In the genomic region with DNA sequence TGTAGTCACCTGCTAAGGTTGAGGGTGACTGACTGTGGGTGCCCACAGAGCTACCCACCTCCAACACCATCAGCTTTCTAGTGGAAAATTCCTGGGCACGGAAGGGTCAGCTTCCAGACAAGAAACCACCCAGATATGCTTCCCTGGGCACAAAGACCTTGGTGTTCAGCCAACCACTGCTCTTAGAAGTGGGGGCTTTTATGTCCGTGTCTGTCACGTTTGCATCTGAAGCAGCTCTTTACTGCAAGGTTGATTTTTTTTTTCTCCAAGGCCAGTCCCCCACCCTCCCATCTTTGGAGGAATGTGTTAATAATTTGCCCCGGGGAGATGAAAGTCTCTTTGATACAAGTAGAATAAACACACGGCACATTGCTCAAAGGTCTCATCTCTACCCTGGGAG, we compare ENCODE assay signal across 21 mouse cellular contexts.
DNase-seq lines count a peak whose midpoint lies in the region; ATAC-seq and TF ChIP-seq lines count a peak whose summit lies in the region.
"Had no signal": no experiment of that assay in that cellular context is flagged by ENCODE, and none has a peak within 500 bp of the region (broad histone marks: within the 10 kb centered on the region; RNA-seq: fewer than 3 reads in every experiment).

No protein-coding gene starts in this region.

- H3K9me3 ChIP-seq in lung, embryonic 15.5 days: no peaks in the 10 kb centered on the region
- H3K9me3 ChIP-seq in kidney, embryonic 15.5 days (replicated peaks): no peaks in the 10 kb centered on the region
- H3K9me3 ChIP-seq: embryonic facial prominence, embryonic 15.5 days; hindbrain, embryonic 15.5 days had no signal

- H3K4me1 ChIP-seq in lung, embryonic 15.5 days: peaks cover 56% of the 10 kb centered on the region
- H3K4me1 ChIP-seq in lung, adult 2 months (ENCODE audit: control insufficient read depth, insufficient read depth, low read length): peaks cover 6% of the 10 kb centered on the region; the same call in 1 of the 2 replicates
- H3K4me1 ChIP-seq in kidney, embryonic 15.5 days: peaks cover 51% of the 10 kb centered on the region
- H3K4me1 ChIP-seq: megakaryocyte, embryonic 14.5 days had no signal

- peak; percentile 54 for DNase-seq in adrenal gland, adult 2 months
- DNase-seq in adrenal gland, adult 8-10 months: no peak
- DNase-seq in lung, adult 2 months: no peak
- peak; percentile 60 for DNase-seq in yolk sac, embryonic 10.5 days (ENCODE audit: low spot score)
- no peak for DNase-seq in urinary bladder, adult 18-20 months (ENCODE audit: low spot score in 2 of 2)
- DNase-seq: cerebellum, postnatal 14 days; embryo, embryonic 11 days; heart, postnatal 14 days; right cerebral cortex, postnatal 14 days; thymus, postnatal 14 days had no signal

- peak; percentile 20; the same call in 1 of the 2 replicates for ATAC-seq in lung, embryonic 15.5 days (ENCODE audit: borderline replicate concordance, extremely low read depth, low FRiP score, low TSS enrichment)
- ATAC-seq in kidney, embryonic 15.5 days (replicated peaks; ENCODE audit: low FRiP score): peak; percentile 70
- ATAC-seq in activated CD4-positive, CD25-positive, alpha-beta regulatory T cell, adult 4 months: no peak
- ATAC-seq: lung, postnatal 0 days; midbrain, embryonic 16.5 days had no signal

- no peak for TF ChIP-seq POLR2A in lung, adult 2 months (IDR thresholded peaks at IDR 0.05; ENCODE audit: borderline replicate concordance, extremely low read depth, low read depth, low read length)

- TF ChIP-seq CTCF in lung, adult 2 months (IDR thresholded peaks at IDR 0.05; ENCODE audit: insufficient read depth, low read length): no peak

- H3K36me3 ChIP-seq in lung, embryonic 15.5 days: no peaks in the 10 kb centered on the region
- H3K36me3 ChIP-seq in kidney, embryonic 15.5 days: no peaks in the 10 kb centered on the region
- H3K36me3 ChIP-seq: embryonic facial prominence, embryonic 15.5 days; forebrain, embryonic 10.5 days; hindbrain, embryonic 15.5 days had no signal

- H3K4me3 ChIP-seq in lung, embryonic 15.5 days: no peak overlapping the region
- no peak overlapping the region for H3K4me3 ChIP-seq in lung, adult 2 months (replicated peaks; ENCODE audit: extremely low read depth, low read depth, low read length)
- H3K4me3 ChIP-seq in kidney, embryonic 15.5 days (replicated peaks): no peak overlapping the region
- H3K4me3 ChIP-seq: embryonic facial prominence, embryonic 15.5 days; forebrain, embryonic 10.5 days; hindbrain, embryonic 15.5 days; megakaryocyte, embryonic 14.5 days had no signal

- no peaks in the 10 kb centered on the region for H3K27me3 ChIP-seq in lung, embryonic 15.5 days
- no peaks in the 10 kb centered on the region for H3K27me3 ChIP-seq in kidney, embryonic 15.5 days
- H3K27me3 ChIP-seq: embryonic facial prominence, embryonic 15.5 days; hindbrain, embryonic 15.5 days; megakaryocyte, embryonic 14.5 days had no signal

- H3K4me2 ChIP-seq in lung, embryonic 15.5 days: no peak overlapping the region
- 0 out of 2 replicates have a peak overlapping the region, but pooled peaks have one; percentile 7 for H3K4me2 ChIP-seq in kidney, embryonic 15.5 days
- H3K4me2 ChIP-seq: embryonic facial prominence, embryonic 15.5 days; hindbrain, embryonic 15.5 days; liver, embryonic 11.5 days had no signal

- 22% methylated on average over 5 of the region's 5 CpGs for WGBS in lung, embryonic 15.5 days
- WGBS in lung, adult 2 months: 69% methylated on average over 5 of the region's 5 CpGs
- WGBS in kidney, embryonic 15.5 days: 29% methylated on average over 5 of the region's 5 CpGs

- peak overlapping the region; percentile 79 for H3K27ac ChIP-seq in lung, embryonic 15.5 days
- peak overlapping the region; percentile 85 for H3K27ac ChIP-seq in kidney, embryonic 15.5 days
- H3K27ac ChIP-seq: embryonic facial prominence, embryonic 15.5 days; forebrain, embryonic 10.5 days; hindbrain, embryonic 15.5 days; stomach, postnatal 0 days had no signal

- H3K9ac ChIP-seq in lung, embryonic 15.5 days: no peak overlapping the region
- no peak overlapping the region for H3K9ac ChIP-seq in kidney, embryonic 15.5 days
- H3K9ac ChIP-seq: embryonic facial prominence, embryonic 15.5 days; hindbrain, embryonic 15.5 days had no signal

Comparison
In these comparisons a context has a peak if more than half of its experiments do, and no peak if none do; other contexts are left out.
1. DNase-seq: peak in adrenal gland, adult 2 months (single experiment) and yolk sac, embryonic 10.5 days (single experiment); none in adrenal gland, adult 8-10 months (single experiment), lung, adult 2 months (single experiment) and urinary bladder, adult 18-20 months (0 of 2).